Mouse (Mus musculus) 416B (cell line): ENCODE measurements around the gene Gsk3b.
"Not testable (repeated sequence)": the region's sequence is repeated elsewhere in the genome, so short reads cannot be mapped to it uniquely, and the experiment has no call there.

Experiments
- DNase-seq: peaks from one replicate; pipeline ENCODE4 v3.0.0; 2011; ENCODE audit warnings: low read depth

Gsk3b gene

DNA sequence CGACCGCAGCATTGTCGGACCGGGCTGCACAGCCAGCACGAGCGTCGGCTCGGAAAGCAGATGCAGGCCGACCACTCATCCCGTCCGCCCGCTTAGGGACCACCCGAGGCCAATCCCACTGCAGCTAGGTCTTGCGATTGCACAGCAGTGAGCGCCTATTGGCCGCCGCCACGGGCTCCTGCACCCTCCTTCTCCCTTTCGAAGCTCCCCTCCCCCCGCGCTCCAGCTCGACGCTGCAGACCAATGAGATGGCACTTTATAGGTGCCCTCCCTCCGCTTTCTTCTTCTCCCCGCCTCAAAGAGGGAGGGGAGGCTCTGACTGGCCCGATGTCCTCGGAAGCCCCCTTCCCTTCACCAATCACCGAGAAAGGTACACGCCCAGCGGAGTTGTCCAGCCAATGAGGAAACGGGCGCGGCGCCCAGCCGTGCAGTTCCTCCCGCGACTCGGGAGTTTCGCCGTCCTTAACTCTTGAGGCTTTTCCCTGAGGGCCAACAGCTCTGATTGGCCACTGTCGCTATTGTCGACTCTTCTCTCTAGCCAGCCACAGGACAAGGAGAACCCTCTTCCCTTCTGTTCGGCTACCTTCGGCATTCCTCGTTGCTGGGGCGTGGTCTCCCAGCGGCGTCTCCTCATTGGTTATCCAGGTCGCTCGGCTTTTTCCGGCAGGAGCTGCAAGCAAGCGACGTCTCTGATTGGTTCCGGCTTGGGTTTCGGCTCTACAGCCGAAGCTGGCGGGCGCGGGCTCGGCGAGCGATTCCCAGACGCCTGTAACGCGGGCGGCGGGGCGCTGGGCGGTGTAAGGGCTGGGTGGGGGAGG is at the start of gene Gsk3b:
Gsk3b (plus strand) TSS at position 373 of the 818 bp plus-strand sequence.
- DNase-seq, result peak; percentile 99

- no peak for DNase-seq
Observed at GRCm38 (mm10) chr16:38042160-38042559, 46.6 kb upstream of the Gsk3b start.

DNA sequence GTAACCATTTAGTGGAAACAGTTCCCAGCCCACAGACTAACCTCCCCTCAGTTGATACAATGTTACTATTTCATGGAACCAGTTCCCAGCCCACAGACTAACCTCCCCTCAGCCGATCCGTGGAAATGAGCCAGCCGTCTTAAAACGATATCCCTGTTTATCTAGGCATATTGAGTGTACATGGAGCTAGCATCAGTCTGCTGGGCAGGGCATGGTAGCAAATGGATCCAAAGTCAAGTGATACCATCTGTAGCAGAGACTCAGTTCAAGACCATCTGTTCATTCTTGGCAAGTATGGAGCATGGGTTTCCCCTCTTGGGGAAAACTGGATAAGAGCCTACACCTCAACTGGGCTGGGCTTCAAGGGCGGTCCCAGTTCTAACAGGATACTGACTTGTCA is 44.2 kb upstream of the Gsk3b start:
- DNase-seq, result no peak

GRCm38 (mm10) chr16:38047781-38048558 is 40.8 kb upstream of the Gsk3b start:
- no peak for DNase-seq

DNA sequence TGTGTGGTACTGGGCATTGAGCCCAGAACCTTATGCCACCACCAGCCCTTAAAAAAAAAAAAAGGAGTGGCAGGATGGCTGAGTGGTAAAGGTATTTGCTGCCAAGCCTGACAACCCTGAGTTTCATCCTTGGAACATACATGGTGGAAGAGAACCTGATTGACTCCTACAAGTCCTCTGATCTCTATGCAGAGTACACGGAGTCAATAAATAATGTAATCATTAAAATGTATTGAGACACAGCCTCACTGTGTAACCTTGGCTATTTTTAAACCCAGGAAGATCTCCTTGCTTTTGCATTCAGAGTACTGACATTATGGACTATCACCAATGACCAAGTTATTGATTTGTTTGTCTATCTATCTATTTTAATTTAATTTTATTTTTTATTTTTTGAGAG is 30.9 kb upstream of the Gsk3b start:
- DNase-seq, result no peak

- DNase-seq, result no peak
Observed at GRCm38 (mm10) chr16:38058836-38059235, 30.0 kb upstream of the Gsk3b start.

DNA sequence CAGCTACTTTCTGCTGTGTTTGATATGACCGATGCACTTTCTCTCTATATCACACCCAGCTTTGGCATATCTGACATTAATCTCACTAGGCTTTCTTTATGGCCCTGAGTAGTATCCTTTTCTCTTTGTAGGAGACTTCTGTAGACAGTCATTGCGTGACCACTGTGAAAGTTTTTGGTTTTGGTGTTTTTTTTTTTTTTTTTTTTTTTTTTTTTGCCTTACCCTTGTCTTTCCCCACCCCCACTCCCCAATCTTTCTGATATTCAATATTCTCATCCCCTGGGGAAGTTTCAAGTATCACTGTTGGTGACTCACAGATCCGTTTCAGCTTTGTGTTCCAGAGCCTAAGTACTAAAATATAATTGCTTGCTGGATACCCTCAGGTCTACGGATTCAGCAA is 29.2 kb upstream of the Gsk3b start:
- DNase-seq, result no peak

GRCm38 (mm10) chr16:38073859-38074631 is 14.8 kb upstream of the Gsk3b start:
- not testable (repeated sequence) for DNase-seq

DNA sequence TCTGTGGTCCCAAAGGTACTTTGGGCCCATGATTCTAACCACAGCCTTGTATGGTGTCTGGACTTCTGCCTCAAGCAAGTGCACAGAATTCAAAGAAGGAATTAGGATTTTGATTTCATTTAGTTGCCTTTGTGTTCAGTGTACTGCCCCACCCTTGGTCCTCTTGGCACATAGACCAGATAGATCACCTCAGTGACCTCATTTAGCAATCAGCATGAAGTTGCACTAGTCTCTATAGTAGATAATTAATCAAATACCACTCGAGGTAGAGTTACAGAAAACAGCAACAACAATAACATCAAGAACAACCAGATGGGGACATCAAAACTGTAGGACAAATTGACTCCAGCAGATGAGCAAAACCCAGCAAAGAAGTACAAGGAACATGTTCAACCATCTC is 8.6 kb upstream of the Gsk3b start:
- no peak for DNase-seq

DNA sequence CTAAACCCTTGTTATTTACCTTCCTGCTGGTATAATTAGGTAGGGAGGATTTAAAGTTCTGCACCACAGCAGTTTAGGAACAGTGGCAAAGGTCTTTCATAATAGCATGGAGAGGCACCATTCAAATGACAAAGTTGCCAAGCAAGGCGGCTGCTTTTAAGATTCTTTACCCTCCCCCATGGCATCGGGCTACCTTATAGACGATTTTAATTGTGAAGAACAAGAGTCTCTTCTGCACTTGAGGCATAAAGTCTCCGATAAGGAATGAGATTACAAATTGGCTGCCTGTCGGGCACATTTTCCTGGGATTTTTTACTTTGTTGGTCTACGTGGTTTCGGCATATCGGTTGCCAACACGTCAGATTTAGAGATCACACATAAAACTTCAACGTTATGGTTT is 1.6 kb upstream of the Gsk3b start:
- DNase-seq, result peak; percentile 16

DNA sequence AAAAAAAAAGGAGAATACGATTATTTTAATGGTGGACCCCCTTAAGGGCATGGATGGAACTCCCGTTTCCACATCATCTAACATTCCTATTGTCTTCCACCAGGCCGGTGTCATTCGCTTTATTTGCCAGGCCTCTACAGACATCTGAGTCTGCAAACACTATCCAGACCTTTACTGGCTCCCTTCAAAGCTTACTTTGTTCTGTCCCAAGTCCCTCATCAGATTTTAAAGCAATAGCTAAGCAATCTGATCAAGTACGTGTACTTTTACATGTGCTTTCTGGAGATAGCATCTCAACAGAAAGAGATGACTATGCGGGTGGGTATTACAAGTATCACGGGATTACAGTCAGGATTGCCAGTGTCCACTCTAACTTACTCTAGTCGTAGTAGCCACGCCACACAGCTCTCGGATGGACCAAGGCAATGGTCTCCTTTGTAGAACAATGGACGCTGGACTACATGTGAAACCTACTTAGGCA is 1.1 kb upstream of the Gsk3b start:
- DNase-seq, result peak; percentile 74

DNA sequence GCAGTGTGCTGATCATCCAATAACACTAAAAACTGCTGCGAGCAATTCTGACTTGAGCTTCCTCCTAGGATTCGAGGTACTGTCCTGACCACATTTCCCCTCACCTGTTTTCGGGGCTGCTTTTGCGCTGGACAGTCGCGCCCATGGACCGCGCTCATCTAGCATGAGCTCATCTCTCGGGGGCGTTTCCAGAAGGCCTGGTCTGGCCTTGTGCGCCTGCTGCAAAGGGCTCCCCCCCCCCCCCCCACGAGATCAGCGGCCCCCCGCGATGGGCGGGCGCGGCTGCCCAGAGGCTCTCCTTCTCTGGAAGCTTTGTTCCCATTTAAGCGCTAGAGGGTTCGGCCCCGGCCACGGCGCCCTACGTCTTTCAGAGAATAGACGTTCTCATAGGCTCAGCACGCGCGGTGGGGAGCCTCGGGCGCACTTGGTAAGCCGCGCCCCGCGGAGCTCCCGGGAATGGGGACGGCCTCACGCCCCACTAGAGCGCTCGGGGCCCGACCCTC is 624 bp upstream of the Gsk3b start:
- DNase-seq, result peak; percentile 84

DNA sequence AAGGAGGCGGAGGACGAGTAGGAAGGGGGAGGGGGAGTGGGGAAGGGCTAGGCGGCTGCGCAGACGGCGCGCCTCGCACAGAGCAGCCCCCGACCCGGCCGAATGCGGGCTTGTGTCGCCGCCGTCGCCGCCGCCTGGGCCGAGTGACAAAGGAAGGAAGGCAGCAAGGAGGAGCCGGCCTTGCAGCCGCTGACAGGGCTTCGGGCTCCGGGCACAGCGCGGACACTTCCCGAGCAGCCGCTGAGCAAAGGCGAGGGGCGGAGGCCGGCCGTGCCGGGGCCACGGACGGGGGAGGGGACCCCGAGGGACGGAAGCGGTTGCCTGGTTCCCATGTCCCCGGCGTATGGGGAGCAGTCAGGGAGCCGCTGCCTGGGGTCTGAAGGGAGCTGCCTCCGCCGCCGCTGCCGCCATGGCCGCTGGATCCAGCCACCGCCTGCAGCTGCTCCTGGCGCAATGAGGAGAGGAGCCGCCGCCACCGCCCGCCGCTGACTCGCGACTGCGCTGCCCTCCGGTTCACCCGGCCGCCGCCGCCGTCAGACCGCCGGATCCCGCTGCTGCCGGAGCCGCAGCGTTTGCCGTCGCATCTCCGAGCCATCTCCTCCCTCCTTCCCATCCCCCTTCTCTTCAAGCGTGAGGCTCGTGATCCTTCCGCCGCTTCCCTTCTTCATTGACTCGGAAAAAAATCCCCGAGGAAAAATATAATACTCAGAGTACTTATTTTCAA is 808 bp downstream of the Gsk3b start:
- peak; percentile 46 for DNase-seq

- DNase-seq, result no peak
Observed at GRCm38 (mm10) chr16:38090341-38091005, 1.7 kb downstream of the Gsk3b start.

GRCm38 (mm10) chr16:38091041-38091440 is 2.2 kb downstream of the Gsk3b start:
- DNase-seq, result no peak

- DNase-seq, result no peak
Observed at GRCm38 (mm10) chr16:38091706-38092105, 2.9 kb downstream of the Gsk3b start.

DNA sequence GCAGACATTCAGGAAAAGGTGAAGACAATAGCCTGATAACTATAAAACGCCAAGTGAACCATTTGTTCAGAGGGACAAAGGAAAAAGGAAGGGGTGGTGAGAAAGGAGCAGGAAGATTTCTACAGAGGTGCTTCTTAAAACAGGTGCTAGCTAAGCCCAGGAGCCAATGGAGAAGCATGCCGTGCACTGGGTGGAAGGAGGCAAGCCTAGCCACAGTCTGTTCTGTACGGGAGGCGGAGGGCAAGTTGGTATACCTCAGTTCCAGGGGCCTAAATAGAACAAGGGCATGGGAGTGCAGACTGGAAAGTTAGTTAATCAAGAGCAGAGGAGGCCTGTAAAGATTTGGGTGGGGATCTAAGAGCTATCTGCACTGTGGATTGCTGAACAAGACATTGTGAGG is 3.8 kb downstream of the Gsk3b start:
- DNase-seq, result no peak

DNA sequence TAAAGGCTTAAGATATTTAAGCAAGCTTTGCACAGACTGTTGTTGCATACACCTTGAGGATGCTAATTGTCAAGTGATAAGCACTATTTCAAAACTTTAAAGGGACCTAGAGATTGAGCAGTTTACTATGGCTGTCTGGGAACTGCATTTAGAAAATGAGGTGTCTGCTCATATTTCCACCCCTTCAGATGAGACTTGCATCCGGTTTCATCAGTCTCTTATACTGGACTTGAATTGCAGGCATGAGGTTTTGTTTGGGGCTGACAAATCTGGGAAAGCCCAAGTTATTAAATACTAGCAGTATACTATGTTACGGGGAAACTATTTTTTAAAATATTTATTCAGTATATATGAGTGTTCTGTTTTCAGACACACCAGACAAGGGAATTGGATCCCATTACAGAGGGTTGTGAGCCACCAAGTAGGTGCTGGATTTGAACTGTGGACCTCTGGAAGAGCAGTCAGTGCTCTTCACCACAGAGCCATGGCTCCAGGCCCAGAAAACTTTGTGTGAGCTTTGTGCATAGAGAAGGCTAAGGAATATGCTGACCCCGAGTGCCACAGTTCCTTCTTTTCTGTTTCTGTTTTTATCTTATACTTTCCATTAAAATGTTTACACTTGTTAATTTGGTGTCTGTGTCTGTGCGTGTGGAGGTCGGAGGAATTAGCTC is 6.5 kb downstream of the Gsk3b start:
- no peak for DNase-seq

- no peak for DNase-seq
Observed at GRCm38 (mm10) chr16:38097521-38097920, 8.7 kb downstream of the Gsk3b start.

- no peak for DNase-seq
Observed at GRCm38 (mm10) chr16:38099325-38099724, 10.5 kb downstream of the Gsk3b start.
